Mouse (Mus musculus): Measurements from ENCODE around the gene Cct7.

The Cct7 gene

GRCm38 (mm10) chr6:85504908-85505307 lies 53.6 kb downstream of the Cct7 start:
- no peak for DNase-seq

DNA sequence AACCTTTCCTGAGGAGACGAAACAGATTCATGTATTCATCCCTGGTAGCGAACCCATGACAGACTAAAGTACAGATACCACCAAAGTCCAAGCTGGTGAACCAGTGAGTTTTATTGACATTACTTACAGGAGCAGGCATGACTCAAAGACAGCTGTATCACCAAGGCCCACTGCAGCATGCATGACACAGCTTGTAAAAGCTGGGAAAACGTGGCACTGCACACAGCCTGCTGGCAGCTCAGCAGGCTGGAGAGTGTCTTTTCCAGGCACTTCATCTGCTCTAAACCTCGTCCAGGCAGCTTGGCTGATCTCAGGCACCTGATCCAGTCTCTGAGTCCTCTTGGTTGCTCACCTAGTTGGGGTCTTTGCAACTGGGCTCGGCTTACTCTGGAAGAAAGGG lies 57.3 kb downstream of the Cct7 start:
- DNase-seq = no peak

- peak; percentile 73 for DNase-seq
Measured at GRCm38 (mm10) chr6:85510476-85510875, 59.2 kb downstream of the Cct7 start.

GRCm38 (mm10) chr6:85511286-85512055 lies 60.2 kb downstream of the Cct7 start:
- DNase-seq = peak; percentile 43

- DNase-seq = peak; percentile 54
Measured at GRCm38 (mm10) chr6:85512056-85512440, 60.7 kb downstream of the Cct7 start.

DNA sequence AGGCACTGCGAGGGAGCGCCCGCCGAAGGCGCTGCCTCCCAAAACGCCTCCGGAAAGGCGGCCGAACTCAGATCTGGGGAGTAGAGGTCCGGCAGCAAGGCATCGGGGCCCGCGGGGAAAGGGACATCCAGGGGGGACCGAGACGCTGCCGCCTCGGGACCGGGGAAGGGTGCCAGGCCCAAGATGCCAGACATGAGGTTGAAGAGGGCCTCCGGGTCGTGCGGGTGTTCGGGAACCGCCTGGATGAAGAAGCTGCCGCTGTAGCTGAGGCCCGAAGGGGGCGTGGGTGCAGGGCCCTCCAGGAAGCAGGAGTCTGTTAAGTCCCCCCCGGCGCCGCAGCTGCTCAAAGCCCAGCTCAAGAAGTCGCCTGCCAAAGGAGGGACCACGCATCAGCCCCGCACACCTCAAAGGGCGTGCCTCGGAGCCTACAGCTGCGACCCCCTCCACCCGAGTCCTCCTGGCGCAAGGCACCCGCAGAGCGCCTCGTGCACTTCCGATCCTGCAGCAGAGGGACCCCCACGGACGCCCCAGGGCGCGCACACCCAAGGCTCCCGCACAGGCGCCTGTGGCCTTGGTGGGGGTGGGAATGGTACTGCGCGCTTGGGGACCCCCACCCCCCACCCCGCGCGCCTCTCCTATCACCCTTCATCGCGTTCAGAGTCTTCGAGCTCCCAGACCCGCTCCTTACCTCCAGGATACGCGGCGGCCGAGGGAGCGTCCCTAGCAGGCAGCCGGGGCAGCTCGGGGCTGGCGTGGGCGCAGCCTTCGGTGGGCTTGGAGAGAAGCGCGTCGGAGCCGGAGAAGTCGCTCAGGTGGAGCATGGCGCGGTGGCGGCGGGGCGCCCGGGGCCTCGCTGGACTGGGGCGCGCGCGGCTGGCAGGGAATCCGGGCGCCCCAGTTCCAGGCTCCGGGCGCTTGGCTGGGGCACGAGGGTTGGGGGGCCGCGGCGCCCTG lies 61.5 kb downstream of the Cct7 start:
- DNase-seq = peak; percentile 70

DNA sequence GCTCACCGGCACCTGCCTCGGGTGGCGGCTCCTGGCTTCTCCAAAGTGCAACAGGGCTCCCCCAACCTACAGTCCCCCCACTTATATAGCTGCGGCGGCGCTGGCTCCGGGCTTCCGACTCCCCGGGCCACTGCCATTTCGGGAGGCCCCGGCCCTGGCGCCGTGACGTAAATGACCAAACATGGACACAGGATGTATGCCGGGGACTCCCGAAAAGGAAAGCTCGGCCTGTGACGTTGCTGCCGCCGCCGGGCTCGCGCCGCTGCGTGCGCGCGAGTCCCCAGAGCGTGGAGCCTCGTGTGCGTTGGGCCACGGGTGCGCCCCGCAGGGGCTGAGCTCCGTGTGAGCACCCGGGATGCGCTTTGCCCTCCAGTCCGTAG lies 62.2 kb downstream of the Cct7 start, which contains the start of gene Egr4:
TSS of gene Egr4 (minus strand) at position 59 of the 380 bp plus-strand sequence.
- DNase-seq = peak; percentile 90

- peak; percentile 98 for DNase-seq
Measured at GRCm38 (mm10) chr6:85515941-85516340, 64.6 kb downstream of the Cct7 start.

All from cerebellum, adult 11-12 months (tissue).